Mouse (Mus musculus) CH12.LX (cell line): ENCODE results near the gene Cdh23. TPM values are rescaled to one million over a fixed set of nuclear protein-coding genes. Genes with fewer than 3 reads are reported as not detected.
A peak's percentile ranks its signal among the peaks of the same experiment; 100 is the strongest.

Source experiments
- DNase-seq: peaks from one replicate; pipeline ENCODE4 v3.0.0-alpha.2; 2013; ENCODE audit errors: extremely low read depth
- H3K27ac ChIP-seq: 2 replicates; pipeline ENCODE4 v1.5.1; 2012; ENCODE audit warnings: low read depth, mild to moderate bottlenecking, control low read depth, moderate library complexity; ENCODE audit not compliant: insufficient read depth
- H3K27me3 ChIP-seq: replicated peaks from 2 replicates; pipeline ENCODE3; 2012; ENCODE audit warnings: inconsistent platforms
- H3K36me3 ChIP-seq, 2 experiments: replicated peaks in 1 of 2; 2 replicates each; pipeline versions ENCODE3 to v1.6.1; 2012; ENCODE audit warnings: inconsistent platforms in 1 of 2, low read length in 1 of 2, mild to moderate bottlenecking in 1 of 2, mixed read lengths in 1 of 2, moderate library complexity in 1 of 2; ENCODE audit not compliant: control insufficient read depth in 1 of 2, insufficient read depth in 1 of 2
- H3K4me1 ChIP-seq, 2 experiments: 2 replicates each; pipeline ENCODE4 v1.6.1; 2012; ENCODE audit warnings: inconsistent platforms in 1 of 2, moderate library complexity in 1 of 2; ENCODE audit not compliant: insufficient read depth in 2 of 2, control insufficient read depth in 1 of 2
- H3K4me2 ChIP-seq: 2 replicates; pipeline ENCODE4 v1.6.1; 2012; ENCODE audit warnings: low read depth, mild to moderate bottlenecking, control low read depth; ENCODE audit not compliant: poor library complexity, insufficient read depth, severe bottlenecking
- H3K4me3 ChIP-seq, 3 experiments: fragments of 150-350 bp in 1 of 3; sonication (generic) in 1 of 3; replicated peaks in 1 of 3; 2 replicates each; pipeline versions ENCODE3 to v1.5.1; 2011 to 2012; ENCODE audit warnings: low read depth in 2 of 3, low read length in 2 of 3, mild to moderate bottlenecking in 2 of 3, moderate library complexity in 2 of 3, control low read depth in 1 of 3, improper control_type of control experiment in 1 of 3, inconsistent platforms in 1 of 3, mixed read lengths in 1 of 3; ENCODE audit not compliant: poor library complexity in 1 of 3
- H3K79me2 ChIP-seq: replicated peaks from 2 replicates; pipeline ENCODE4 v1.6.1; 2012; ENCODE audit warnings: mild to moderate bottlenecking, moderate library complexity; ENCODE audit not compliant: control insufficient read depth, poor library complexity, insufficient read depth, severe bottlenecking; ENCODE audit errors: extremely low read depth
- H3K9ac ChIP-seq: 2 replicates; pipeline ENCODE4 v1.6.1; 2012; ENCODE audit warnings: low read depth, mild to moderate bottlenecking, control low read depth, moderate library complexity; ENCODE audit not compliant: insufficient read depth
- H3K9me3 ChIP-seq: replicated peaks from 2 replicates; pipeline ENCODE3; 2012; ENCODE audit warnings: low read length, inconsistent platforms, mixed read lengths
- BHLHE40 ChIP-seq: IDR thresholded peaks from 2 replicates; pipeline ENCODE4 v1.6.1; 2011; ENCODE audit warnings: mild to moderate bottlenecking, low read depth, low read length, improper control_type of control experiment
- CHD1 ChIP-seq: IDR thresholded peaks from 2 replicates; pipeline ENCODE4 v1.6.1; 2012; ENCODE audit warnings: low read depth, low read length, improper control_type of control experiment, inconsistent platforms
- CTCF ChIP-seq, 2 experiments: IDR thresholded peaks in 1 of 2; conservative IDR thresholded peaks in 1 of 2; 2 replicates each; pipeline ENCODE4 v1.5.1; 2011 to 2012; ENCODE audit warnings: low read depth in 2 of 2, low read length in 2 of 2, improper control_type of control experiment in 1 of 2, inconsistent platforms in 1 of 2, mild to moderate bottlenecking in 1 of 2, moderate library complexity in 1 of 2
- JUN ChIP-seq: IDR thresholded peaks from 2 replicates; pipeline ENCODE4 v1.6.1; 2011; ENCODE audit warnings: low read depth, mild to moderate bottlenecking, low read length, improper control_type of control experiment, moderate library complexity; ENCODE audit not compliant: insufficient read depth
- MAFK ChIP-seq: IDR thresholded peaks from 2 replicates; pipeline ENCODE4 v1.6.1; 2011; ENCODE audit warnings: low read length, improper control_type of control experiment; ENCODE audit not compliant: insufficient replicate concordance
- MAX ChIP-seq: IDR thresholded peaks from 2 replicates; pipeline ENCODE4 v1.6.1; 2011; ENCODE audit warnings: low read length, improper control_type of control experiment
- MAZ ChIP-seq: IDR thresholded peaks from 2 replicates; pipeline ENCODE4 v1.6.1; 2012; ENCODE audit warnings: low read depth, mild to moderate bottlenecking, inconsistent platforms, low read length, improper control_type of control experiment, moderate library complexity
- MXI1 ChIP-seq: IDR thresholded peaks from 2 replicates; pipeline ENCODE4 v1.6.1; 2011; ENCODE audit warnings: mild to moderate bottlenecking, low read depth, low read length, improper control_type of control experiment
- NELFE ChIP-seq: IDR thresholded peaks from 2 replicates; pipeline ENCODE4 v1.6.1; 2011; ENCODE audit warnings: low read depth, low read length, improper control_type of control experiment
- NRF1 ChIP-seq: IDR thresholded peaks from 2 replicates; pipeline ENCODE4 v1.6.1; 2014; ENCODE audit warnings: low read depth, mild to moderate bottlenecking, inconsistent platforms, low read length, improper control_type of control experiment, moderate library complexity
- PAX5 ChIP-seq: IDR thresholded peaks from 2 replicates; pipeline ENCODE4 v1.6.1; 2012; ENCODE audit warnings: low read length, inconsistent platforms, mixed read lengths
- POLR2A ChIP-seq: IDR thresholded peaks from 2 replicates; pipeline ENCODE4 v1.6.1; 2011; ENCODE audit warnings: low read depth, mild to moderate bottlenecking, improper control_type of control experiment, low read length
- POLR2AphosphoS2 ChIP-seq: IDR thresholded peaks from 2 replicates; pipeline ENCODE4 v1.6.1; 2011; ENCODE audit warnings: low read depth, low read length, improper control_type of control experiment
- RCOR1 ChIP-seq: conservative IDR thresholded peaks from 2 replicates; pipeline ENCODE4 v1.6.1; 2012; ENCODE audit warnings: low read depth, mild to moderate bottlenecking, inconsistent platforms, low read length, improper control_type of control experiment
- TBP ChIP-seq: conservative IDR thresholded peaks from 2 replicates; pipeline ENCODE4 v1.6.1; 2011; ENCODE audit warnings: low read depth, low read length, improper control_type of control experiment
- UBTF ChIP-seq: IDR thresholded peaks from 2 replicates; pipeline ENCODE4 v1.6.1; 2012; ENCODE audit warnings: low read depth, mild to moderate bottlenecking, inconsistent platforms, low read length, improper control_type of control experiment, moderate library complexity
- USF1 ChIP-seq: IDR thresholded peaks from 2 replicates; pipeline ENCODE4 v1.6.1; 2014; ENCODE audit warnings: low read depth, mild to moderate bottlenecking, inconsistent platforms, low read length, improper control_type of control experiment
- ZKSCAN1 ChIP-seq: IDR thresholded peaks from 2 replicates; pipeline ENCODE4 v1.6.1; 2012; ENCODE audit warnings: low read depth, inconsistent platforms, low read length, improper control_type of control experiment, borderline replicate concordance
- ZNF384 ChIP-seq: IDR thresholded peaks from 2 replicates; pipeline ENCODE4 v1.6.1; 2012; ENCODE audit warnings: low read depth, low read length, improper control_type of control experiment, inconsistent platforms
- dilution Hi-C: fragments of 300-500 bp; cut with MboI; formaldehyde crosslinking; loops from 2 replicates; pipeline ENCODE4 v1.14.3; 2020; ENCODE audit warnings: low sequenced_read_pairs; ENCODE audit not compliant: extremely low pct_unique_long_range_greater_than_20kb, extremely low pct_ligation_motif_present
- in situ Hi-C: fragments of 300-500 bp; cut with MboI; formaldehyde crosslinking; loops from 3 replicates; pipeline ENCODE4 v1.14.3; 2019; ENCODE audit warnings: low sequenced_read_pairs, low pct_ligation_motif_present, low pct_unique_long_range_greater_than_20kb, mixed read lengths
- polyA plus RNA-seq: library from polyadenylated mRNA; unstranded; fragments of >175 nt; gene quantifications from 2 replicates; pipeline ENCODE4 v1.2.1, GENCODE M21; 2012; ENCODE audit warnings: low read depth; ENCODE audit not compliant: insufficient read length
- total RNA-seq, 2 experiments: library from RNA; depleted of rRNA; stranded (reverse); fragments of 300-350 nt in 1 of 2; fragments of >200 nt in 1 of 2; gene quantifications; 2 replicates each; pipeline ENCODE4 v1.2.3; 2012 to 2014

Cdh23 gene
- total and polyA plus RNA-seq, 3 experiments, result 0.20 to 0.73 (median 0.30) TPM

- no peak for TF ChIP-seq NRF1
- no peak for TF ChIP-seq ZNF384
- TF ChIP-seq USF1, result no peak
- TF ChIP-seq BHLHE40, result peak; percentile 89
- TF ChIP-seq MAFK, result peak; percentile 66; the same call in 1 of the 2 replicates
- 0 out of 2 replicates have a peak, but pooled peaks have one; percentile 53 for TF ChIP-seq MAZ
- TF ChIP-seq CHD1, result no peak
- TF ChIP-seq PAX5, result no peak
- TF ChIP-seq CTCF (conservative IDR thresholded peaks at IDR 0.05 in 1 of 2, IDR thresholded peaks at IDR 0.05 in 1 of 2; ENCODE audit: low read depth in 2 of 2, low read length in 2 of 2), result no peak
- TF ChIP-seq MAX, result 0 out of 2 replicates have a peak, but pooled peaks have one; percentile 21
- no peak for TF ChIP-seq TBP
- TF ChIP-seq NELFE, result no peak
- no peak for TF ChIP-seq JUN
- TF ChIP-seq RCOR1, result peak; percentile 77
These were observed 410.5 kb downstream of the Cdh23 start (continued) for GRCm38 (mm10) chr10:60285676-60286372.

- in situ Hi-C loops (loop anchor here (5.0 kb wide), 1 partner anchor 33 kb away; no protein-coding TSS in a partner anchor), dilution Hi-C loops (no loop called here)
- Histone ChIP-seq H3K27me3 (no peaks in the 10 kb centered on the region), H3K27ac (peak overlapping the region; percentile 98), H3K79me2 (peaks cover 100% of the 10 kb centered on the region), H3K4me3 (peak overlapping the region; percentile 29 to 55 (median 48)), H3K4me2 (peak overlapping the region; percentile 74), H3K9me3 (no peaks in the 10 kb centered on the region), H3K4me1 (peaks cover 43 to 96% of the 10 kb centered on the region in 2 experiments), H3K9ac (peak overlapping the region; percentile 34), H3K36me3 (peaks cover 4 to 29% of the 10 kb centered on the region in 2 experiments)
- no peak for TF ChIP-seq POLR2AphosphoS2
- TF ChIP-seq NRF1, result no peak
- TF ChIP-seq MAZ, result 0 out of 2 replicates have a peak, but pooled peaks have one; percentile 20
- no peak for TF ChIP-seq POLR2A
- TF ChIP-seq ZKSCAN1, result no peak
- peak; percentile 26; the same call in 1 of the 2 replicates for TF ChIP-seq UBTF
- no peak for TF ChIP-seq NELFE
- no peak for TF ChIP-seq MXI1
- DNase-seq, result no peak
These were observed 411.1 kb downstream of the Cdh23 start for GRCm38 (mm10) chr10:60285183-60285582.
